Mouse (Mus musculus) urinary bladder, postnatal 25 days (tissue): ENCODE results near the gene Endov.
A peak's percentile ranks its signal among the peaks of the same experiment; 100 is the strongest.

ENCODE experiments used
- DNase-seq: peaks from one replicate; pipeline ENCODE4 v3.0.0; 2022; ENCODE audit warnings: low spot score

Gene Endov

GRCm38 (mm10) chr11:119490861-119491689, at the start of gene Endov:
TSS of gene Endov (plus strand) at chr11:119491347.
- DNase-seq = peak; percentile 99

DNA sequence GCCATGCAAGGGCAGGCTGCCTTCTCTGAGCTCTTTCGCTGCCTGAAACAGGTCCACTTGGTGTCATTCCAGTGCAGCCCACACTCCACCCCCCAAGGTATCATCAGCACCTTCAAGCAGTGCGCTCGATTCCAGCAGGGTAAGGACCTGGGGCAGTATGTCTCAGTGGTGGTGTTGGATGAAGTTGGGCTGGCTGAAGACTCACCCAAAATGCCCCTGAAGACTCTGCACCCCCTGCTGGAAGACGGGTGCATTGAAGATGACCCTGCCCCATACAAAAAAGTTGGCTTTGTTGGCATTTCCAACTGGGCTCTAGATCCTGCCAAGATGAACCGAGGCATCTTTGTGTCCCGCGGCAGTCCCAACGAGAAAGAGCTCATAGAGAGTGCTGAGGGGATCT, 48.9 kb upstream of the Endov start:
- no peak for DNase-seq

DNA sequence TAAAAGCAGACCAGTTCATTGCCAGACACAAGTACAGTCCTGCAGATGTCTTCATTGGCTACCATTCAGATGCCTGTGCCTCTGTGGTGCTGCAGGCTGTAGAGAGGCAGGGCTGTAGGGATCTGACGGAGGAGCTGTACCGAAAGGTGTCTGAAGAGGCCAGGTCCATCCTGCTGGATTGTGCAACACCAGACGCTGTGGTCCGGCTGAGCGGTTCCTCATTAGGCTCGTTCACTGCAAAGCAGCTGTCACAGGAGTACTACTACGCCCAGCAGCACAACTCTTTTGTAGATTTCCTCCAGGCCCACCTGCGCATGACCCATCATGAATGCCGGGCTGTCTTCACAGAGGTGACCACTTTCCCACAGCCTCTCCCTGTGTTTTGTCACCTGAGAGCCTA, 47.7 kb upstream of the Endov start:
- no peak for DNase-seq

DNA sequence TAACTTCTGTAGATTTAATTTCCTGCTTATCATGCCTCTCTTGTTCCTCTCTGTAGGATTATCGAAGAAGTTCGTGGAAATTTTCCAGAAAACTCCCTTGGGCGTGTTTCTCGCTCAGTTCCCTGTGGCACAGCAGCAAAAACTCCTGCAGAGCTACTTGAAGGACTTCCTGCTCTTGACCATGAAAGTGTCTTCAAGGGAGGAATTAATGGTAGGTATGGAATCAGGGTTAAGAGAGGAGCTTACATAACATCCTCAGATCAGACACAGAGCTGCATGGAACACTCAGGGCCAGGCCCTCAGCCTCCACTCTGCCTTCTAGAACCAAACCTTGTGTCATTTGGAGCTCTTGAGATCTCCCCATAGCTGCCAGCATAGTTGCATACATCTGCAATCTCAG, 35.0 kb upstream of the Endov start:
- DNase-seq = no peak

DNA sequence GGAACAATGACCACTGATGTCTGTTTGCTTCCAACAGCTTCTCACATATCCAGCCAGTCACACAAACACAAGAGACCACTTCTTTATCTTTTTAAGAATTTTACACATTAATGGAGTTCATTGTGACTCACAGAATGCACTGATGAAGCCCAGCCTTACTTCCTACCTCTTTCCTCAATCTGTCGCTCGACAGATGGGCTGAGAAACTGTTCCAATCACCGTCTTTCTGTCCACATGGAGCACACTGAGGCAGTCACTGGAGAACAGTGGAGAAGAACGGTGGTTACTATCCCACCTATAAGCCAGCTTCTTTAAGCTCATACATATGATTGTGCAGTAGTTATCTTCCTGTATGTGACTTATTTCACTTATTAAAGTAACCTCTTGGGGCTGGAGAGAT, 13.3 kb upstream of the Endov start:
- DNase-seq = no peak

DNA sequence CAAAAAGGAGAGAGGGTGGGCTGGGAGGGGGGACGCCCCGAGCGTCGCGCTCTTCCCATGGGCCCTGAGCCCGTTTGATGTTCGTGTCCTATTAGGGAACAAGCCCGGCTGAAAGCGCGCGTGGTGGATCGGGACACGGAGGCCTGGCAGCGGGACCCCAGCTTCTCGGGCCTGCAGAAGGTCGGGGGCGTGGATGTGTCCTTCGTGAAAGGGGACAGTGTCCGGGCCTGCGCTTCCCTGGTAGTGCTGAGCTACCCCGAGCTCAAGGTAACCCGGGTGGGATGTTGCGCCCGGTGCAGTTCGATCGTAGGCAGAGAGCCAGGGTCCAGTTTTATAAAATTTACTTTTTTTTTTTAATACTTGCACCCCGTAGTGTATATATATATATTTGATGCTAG, 542 bp downstream of the Endov start:
- no peak for DNase-seq

DNA sequence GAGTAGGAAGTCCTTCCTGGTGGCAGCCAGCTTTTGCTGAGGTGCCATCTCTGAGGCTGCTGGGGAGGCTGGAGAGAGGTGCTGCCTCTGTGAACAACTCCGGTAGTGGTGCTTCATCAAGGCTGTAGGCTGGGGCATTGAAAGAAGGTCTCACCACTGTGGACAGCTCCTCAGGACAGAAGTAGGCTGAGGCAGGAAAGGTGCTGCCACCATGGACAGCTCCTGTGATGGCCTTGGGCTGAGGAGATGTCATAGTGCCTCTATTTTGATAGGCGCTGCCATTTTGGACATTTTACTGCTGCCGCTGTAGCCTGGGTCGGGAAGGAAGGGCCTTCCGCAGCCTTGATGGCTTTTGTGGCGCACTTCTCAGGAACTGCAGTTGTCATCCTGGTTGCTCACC, 1.7 kb downstream of the Endov start:
- no peak for DNase-seq

DNA sequence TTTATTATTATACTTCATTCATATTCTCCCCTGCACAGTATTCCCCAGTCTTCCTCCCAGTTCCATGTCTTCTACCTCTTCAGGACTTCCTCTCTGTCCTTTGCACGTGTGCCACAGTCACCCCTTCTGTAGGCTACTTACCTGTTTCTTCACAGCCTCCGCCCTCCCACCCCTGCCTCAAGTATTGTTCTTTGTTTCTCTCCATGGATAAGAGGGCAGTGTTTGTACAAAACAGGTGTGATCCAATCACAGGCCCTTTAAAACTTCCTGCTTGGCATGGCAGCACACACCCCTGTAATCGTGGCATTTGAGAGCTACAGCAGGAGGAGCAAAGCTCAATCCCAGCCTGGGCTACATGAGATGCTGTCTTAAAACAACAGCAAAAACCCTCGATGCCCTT, 2.4 kb downstream of the Endov start:
- no peak for DNase-seq

DNA sequence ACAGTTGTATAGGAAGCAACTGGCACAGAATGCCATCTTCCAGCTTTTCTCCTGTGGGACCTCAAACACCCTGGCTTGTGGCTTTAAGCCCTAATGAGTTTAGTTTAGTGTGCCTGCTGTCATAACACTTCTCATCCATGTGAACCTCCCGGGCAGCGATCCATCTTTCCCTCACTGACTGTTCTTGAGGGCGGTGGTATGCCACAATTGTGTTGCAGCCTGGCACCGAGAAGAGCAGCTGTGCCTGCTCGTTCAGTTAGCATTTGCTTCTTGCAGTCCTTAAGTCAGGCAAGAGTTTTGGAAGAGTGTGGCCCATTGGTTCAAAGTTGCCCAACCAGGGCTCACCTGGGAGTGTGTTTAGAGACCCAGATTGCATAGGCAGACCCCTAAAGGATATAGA, 5.0 kb downstream of the Endov start:
- no peak for DNase-seq

DNA sequence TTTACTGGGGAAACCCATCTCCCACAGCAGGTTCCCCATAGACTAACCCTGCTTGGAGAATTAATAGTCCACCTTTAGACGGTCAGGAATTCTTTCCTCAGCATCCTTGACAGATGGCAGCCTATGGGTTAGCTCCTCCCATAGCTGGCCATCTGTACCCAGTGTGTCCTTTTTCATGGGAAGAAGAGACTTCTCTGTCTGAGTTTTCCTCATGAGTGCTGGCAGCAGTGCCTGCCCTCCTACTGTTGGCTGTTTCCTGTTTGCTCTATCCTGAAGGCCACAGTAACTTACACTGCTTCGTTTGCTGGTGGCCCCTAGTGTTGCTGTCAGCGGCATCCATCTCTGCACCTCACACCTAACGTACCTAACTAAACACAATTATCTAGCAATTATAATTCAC, 6.3 kb downstream of the Endov start:
- no peak for DNase-seq

DNA sequence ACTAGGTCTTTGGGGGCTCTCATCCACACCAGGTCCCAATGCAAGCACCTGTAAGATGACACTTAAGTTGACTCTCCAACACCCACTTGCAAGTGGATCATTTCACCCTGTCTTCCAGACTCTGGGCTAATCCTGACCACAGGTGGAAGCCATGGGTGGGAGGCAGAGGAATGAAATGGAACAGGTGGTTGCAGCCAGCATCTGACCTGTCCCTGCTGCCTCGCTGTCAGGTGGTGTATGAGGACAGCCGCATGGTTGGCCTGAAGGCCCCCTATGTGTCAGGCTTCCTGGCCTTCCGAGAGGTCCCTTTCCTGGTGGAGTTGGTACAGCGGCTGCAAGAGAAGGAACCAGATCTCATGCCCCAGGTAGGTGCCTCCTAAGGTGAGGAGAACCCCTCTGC, 8.2 kb downstream of the Endov start:
- DNase-seq = no peak

- no peak for DNase-seq
Measured at GRCm38 (mm10) chr11:119500011-119500410, 8.9 kb downstream of the Endov start.

- DNase-seq = peak; percentile 75
Measured at GRCm38 (mm10) chr11:119503675-119504074, 12.5 kb downstream of the Endov start.

DNA sequence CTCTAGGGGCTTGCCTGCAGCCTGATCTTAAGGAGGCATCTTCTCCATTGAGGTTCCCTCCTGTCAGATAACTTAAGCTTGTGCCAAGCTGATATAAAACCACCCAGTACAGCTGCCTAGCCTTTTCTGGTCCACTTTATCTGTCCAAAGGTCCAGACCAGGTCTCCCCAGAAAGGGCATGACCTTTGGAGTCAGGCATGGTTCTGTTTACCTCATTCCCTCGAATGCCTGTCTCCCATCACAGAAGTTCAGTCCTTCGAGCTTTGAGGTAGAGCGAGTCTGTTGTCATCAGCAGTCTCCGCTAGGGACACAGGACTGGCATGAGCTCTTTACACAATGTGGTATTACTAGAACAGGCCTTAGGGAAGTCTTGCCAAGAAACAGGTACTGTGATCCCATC, 15.2 kb downstream of the Endov start:
- no peak for DNase-seq

GRCm38 (mm10) chr11:119507772-119508171, 16.6 kb downstream of the Endov start:
- DNase-seq = no peak

DNA sequence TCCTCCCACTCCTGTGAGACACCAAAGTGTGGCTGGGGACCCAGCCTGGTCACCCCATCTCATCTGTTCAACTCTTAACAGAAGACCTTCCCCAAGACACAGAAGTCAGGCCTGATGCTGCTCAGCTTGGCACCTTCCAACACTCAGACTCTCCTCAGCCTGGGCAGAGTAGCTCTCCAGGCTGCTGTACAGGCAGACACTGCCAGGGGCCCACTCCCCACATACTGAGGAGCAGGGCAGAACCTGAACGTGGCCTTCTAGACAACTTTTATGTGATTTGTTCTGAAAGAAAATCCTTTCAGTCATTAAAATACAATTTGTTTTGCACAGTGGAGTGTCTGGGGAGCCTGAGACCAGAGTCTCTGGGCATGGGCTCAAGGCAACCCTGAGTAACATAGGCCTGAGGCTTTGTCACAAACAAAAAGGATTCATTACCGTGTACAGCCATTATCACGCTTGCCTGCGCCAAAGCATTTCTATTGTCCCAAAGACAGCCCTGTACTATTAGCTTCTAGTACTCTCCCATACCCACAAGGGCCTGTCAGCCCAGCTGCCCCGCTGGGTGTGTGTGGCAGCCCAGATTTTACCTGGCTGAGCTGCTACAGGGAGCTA, 18.1 kb downstream of the Endov start:
- no peak for DNase-seq

- DNase-seq = no peak
Measured at GRCm38 (mm10) chr11:119513038-119513659, 22.0 kb downstream of the Endov start.

GRCm38 (mm10) chr11:119514108-119514860, 23.1 kb downstream of the Endov start:
- no peak for DNase-seq

DNA sequence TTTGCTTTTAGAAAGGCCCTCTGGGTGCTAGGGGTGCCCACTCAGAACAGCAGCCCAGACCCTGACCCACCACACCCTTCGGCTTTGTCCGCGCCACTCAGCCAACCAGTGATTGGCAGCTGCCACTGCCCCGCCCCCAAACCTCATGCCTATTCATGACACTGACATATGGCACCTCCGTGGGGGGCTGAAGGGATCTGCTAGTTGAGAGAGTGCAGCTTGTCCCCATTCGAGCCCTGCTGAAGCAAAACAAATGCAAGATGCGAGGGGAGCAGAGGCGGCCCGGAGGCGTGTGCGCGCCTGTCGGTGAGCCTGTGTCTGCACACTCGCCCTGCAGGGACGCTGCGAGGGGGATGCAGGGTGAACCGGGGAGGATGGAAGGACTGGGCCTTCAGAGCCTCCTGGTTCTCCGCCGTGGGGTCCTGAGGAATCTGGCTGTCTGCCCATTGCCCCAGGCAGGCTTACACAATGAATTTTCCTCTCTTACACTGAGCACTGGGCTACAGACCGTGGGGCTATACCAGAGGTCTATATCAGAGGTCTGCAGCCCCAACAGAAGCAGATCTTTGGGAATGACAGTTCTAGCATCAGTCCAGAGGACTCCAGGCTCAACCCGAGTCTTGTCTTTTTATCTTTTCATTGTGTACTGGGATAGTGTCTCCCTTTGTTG, 24.0 kb downstream of the Endov start:
- DNase-seq = no peak

DNA sequence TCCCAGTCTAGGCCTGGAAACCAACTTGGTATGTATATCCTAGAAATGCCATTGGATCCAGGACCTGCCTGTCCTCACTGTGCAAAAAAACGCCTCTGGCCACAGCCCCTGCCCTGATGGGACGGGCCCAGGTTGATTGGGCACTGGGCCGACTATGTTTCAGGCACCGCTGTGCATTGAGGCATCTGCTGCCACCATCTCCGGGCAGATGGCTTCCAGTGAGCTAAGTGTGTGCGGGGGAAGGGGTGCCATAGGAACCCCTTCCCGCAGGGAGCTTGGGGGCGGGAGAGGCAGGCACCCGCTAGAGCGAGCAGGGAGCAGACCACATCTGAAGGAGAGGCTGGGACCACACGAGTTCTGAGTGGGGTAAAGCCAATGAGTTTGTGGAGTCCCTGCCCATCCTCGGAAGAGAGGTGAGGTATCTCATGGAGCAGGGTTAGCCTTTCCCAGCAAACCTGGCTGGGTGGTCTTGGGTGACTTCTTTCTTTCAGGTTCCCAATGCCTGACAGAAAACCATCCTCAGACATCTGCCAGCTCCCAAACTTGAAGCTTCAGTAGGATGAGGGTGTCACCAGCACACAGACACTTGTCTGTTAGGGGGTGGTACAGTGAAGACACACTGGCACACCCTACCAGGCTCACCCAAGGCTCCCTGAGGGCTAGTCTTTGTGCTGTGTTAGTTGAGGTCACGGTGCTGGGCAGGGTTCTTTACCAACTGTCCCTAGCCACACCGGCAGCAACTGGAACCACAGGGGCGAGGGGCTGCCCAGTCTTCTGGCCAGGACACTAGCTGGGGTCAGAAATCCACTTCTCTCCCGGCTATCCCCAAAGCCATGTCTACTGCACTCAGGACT, 24.9 kb downstream of the Endov start:
- DNase-seq = no peak
